Mouse (Mus musculus): ENCODE measurements around the gene Ebf4.

DNA sequence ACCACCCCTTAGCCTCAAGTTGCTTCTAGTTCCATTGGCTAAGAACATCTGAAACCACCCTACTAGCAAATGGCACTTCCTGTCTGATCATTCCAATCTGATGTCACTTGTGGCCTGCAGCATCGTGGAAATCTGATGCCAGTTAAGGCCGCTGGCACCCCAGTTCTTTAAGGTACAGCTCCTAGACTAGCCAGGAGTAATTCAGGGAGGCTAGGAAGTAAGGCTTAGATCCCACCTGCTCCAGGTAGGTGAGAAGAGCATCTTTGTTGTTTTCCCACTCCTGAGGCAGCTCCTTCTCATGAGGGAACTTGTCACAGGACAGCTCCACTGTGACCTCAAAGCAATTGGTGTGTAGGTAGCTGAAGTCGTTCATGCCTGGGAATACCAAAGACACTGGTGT is 97.9 kb downstream of the Ebf4 start:
- TF ChIP-seq GATA1 (IDR thresholded peaks at IDR 0.05; ENCODE audit: low read length) (no peak), TAL1 (IDR thresholded peaks at IDR 0.05; ENCODE audit: low read length) (no peak)
